Mouse (Mus musculus): ENCODE data around the gene Rbfox3. TPM values are rescaled to one million over a fixed set of nuclear protein-coding genes. Genes with fewer than 3 reads are reported as not detected.

Gene Rbfox3
- polyA plus RNA-seq, 1 experiment from 2014 or later = 0.97 TPM

DNA sequence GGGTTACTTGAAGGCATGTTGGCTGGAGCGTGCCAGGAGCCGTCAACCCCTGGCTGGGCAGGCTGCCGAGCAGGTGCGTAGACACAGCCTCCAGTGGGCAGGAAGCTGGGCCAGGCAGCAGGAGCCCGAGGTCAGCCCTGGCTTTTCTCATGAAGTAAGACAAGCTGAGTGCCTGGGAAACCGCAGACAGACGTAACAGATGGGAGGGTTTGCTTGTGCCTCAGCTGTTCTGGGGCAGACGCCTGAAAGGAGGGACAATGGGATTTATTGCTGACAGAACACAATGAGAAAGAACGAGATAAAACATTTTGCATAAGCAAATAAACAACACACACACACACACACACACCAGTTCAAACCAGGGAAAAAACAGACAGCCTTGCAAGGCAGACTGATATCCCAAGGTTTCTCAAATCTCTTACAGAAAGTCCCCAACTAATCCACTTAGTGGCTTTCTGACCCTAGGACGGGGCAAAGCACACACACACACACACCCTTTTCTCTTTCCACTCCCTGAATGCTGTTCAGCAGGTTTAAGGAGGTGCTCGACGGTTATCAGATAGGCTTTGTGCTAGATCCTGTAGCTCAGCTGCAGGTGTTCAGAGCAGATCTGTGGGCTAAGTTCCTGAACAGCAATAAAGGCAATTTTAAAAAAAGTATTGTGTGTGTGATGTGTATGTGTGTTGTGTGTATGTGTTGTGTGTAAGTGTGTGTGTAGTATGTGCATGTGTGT lies 441.0 kb downstream of the Rbfox3 start:
- H3K27ac ChIP-seq (ENCODE audit: low read length) = peak overlapping the region; percentile 54
- no peak overlapping the region for H3K9ac ChIP-seq (replicated peaks; ENCODE audit: low read depth)
- TF ChIP-seq CTCF (IDR thresholded peaks at IDR 0.05) = no peak
- no peak for TF ChIP-seq EP300 (IDR thresholded peaks at IDR 0.05)
- H3K36me3 ChIP-seq (ENCODE audit: insufficient read depth, low read length) = no peaks in the 10 kb centered on the region
- no peak overlapping the region for H3K4me2 ChIP-seq (replicated peaks; ENCODE audit: low read depth, low read length)
- ATAC-seq (peak; percentile 94), DNase-seq (ENCODE audit: low spot score) (peak; percentile 75)
- no peaks in the 10 kb centered on the region for H3K9me3 ChIP-seq (ENCODE audit: low read length)
- 25% methylated on average over 12 of the region's 12 CpGs for WGBS
- no peaks in the 10 kb centered on the region for H3K4me1 ChIP-seq (ENCODE audit: insufficient read depth, low read depth, low read length)
- no peaks in the 10 kb centered on the region for H3K27me3 ChIP-seq (replicated peaks; ENCODE audit: insufficient read depth, low read length)
- no peak overlapping the region for H3K4me3 ChIP-seq (ENCODE audit: low read depth, low read length)

DNA sequence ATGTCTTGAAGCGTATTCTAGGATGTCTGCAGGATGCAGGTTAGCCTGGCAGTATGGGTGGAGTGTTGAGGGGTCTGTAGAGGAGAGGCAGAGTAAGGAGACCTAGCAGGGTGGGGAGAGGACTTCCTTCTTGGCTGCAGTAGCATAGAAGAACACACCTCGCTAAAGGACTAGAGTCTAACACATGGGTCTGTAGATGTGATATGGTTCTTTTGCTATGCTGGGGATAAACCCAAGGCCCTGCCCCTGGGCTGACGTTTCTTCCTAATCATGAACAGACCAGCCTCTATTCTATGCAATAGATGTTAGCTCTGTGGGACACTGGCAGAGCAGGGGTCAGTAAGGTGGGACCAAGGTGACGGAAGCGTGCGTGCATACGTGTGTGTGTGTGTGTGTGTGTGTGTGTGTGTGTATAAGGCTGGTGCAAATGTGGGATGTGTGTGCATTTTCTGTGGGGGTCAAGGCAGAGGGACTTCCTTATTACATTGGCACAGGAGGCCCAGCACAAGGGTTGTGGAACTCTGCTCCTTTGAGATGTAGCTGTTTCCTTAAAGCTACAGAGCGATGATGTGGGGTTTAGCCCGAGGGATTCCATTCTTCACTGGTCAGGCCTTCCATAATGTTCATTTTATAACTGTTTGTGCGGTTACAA lies 441.8 kb downstream of the Rbfox3 start:
- TF ChIP-seq EP300 (IDR thresholded peaks at IDR 0.05) (no peak), CTCF (IDR thresholded peaks at IDR 0.05) (no peak)
- Histone ChIP-seq H3K36me3 (ENCODE audit: insufficient read depth, low read length) (no peaks in the 10 kb centered on the region), H3K4me2 (replicated peaks; ENCODE audit: low read depth, low read length) (no peak overlapping the region), H3K9ac (replicated peaks; ENCODE audit: low read depth) (no peak overlapping the region), H3K9me3 (ENCODE audit: low read length) (no peaks in the 10 kb centered on the region), H3K27me3 (replicated peaks; ENCODE audit: insufficient read depth, low read length) (no peaks in the 10 kb centered on the region), H3K4me1 (ENCODE audit: insufficient read depth, low read depth, low read length) (no peaks in the 10 kb centered on the region), H3K27ac (ENCODE audit: low read length) (peak overlapping the region; percentile 54; the same call in 1 of the 2 replicates), H3K4me3 (ENCODE audit: low read depth, low read length) (no peak overlapping the region)
- DNase-seq (ENCODE audit: low spot score) = no peak
- 67% methylated on average over 10 of the region's 10 CpGs for WGBS
- no peak for ATAC-seq

DNA sequence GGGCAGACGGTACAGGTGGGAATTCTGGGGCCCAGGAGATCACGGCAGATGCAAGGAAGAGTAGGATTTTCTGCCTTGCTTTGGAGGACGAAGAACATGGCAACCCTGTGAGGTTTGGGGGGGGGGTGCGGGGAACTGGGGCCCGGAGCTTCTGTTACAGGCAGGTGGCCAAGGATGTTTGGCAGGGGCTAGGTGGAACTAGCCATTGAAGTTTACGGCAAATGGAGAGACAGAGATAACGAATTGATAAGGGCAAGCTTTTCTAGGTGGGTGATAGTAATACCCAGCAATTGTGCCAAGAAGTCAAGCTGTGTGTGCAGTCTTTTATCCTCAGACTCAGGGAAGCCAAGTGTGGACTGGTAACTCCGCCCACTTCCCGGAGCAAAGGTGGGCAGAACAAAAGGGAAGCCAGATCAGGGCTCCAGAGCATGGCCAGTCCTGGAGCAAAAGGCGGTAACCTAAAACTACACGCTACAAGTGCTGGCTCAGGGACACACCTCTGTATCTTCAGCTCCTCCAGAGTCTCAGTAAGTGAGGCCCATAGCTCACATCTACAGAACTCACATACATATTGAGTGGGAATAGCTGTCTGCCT lies 443.9 kb downstream of the Rbfox3 start:
- no peak for TF ChIP-seq CTCF (IDR thresholded peaks at IDR 0.05)
- TF ChIP-seq EP300 (IDR thresholded peaks at IDR 0.05) = no peak
- no peaks in the 10 kb centered on the region for H3K4me1 ChIP-seq (ENCODE audit: insufficient read depth, low read depth, low read length)
- no peak overlapping the region for H3K9ac ChIP-seq (replicated peaks; ENCODE audit: low read depth)
- no peak overlapping the region for H3K4me3 ChIP-seq (ENCODE audit: low read depth, low read length)
- 53% methylated on average over 11 of the region's 11 CpGs for WGBS
- DNase-seq (ENCODE audit: low spot score) (peak; percentile 31), ATAC-seq (no peak)
- no peak overlapping the region for H3K27ac ChIP-seq (ENCODE audit: low read length)
- H3K9me3 ChIP-seq (ENCODE audit: low read length) = no peaks in the 10 kb centered on the region
- no peak overlapping the region for H3K4me2 ChIP-seq (replicated peaks; ENCODE audit: low read depth, low read length)
- no peaks in the 10 kb centered on the region for H3K36me3 ChIP-seq (ENCODE audit: insufficient read depth, low read length)
- H3K27me3 ChIP-seq (replicated peaks; ENCODE audit: insufficient read depth, low read length) = no peaks in the 10 kb centered on the region

DNA sequence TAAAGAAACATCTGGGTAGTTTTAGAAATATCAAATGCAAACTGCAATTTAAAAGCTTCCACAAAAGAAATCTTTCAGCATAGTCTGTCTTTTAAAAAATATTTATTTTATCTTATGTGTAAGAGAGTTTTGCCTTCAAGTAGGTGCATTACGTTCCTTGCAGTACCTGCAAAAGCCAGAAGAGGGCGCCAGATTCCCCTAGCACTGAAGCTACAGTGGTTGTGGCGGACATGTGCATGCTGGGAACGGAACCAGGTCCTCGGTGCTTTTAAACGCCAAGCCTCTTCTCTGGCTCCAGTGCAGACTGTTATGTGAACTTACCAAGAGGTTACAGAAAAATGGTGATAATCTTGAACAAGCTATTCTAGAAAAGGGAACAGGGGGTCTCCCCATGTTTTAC lies 451.1 kb downstream of the Rbfox3 start:
- no peak overlapping the region for H3K9ac ChIP-seq (replicated peaks; ENCODE audit: low read depth)
- no peak overlapping the region for H3K27ac ChIP-seq (ENCODE audit: low read length)
- DNase-seq (ENCODE audit: low spot score) = no peak
- H3K36me3 ChIP-seq (ENCODE audit: insufficient read depth, low read length) = no peaks in the 10 kb centered on the region
- H3K9me3 ChIP-seq (ENCODE audit: low read length) = no peaks in the 10 kb centered on the region
- ATAC-seq = no peak
- peak; percentile 71 for TF ChIP-seq CTCF (IDR thresholded peaks at IDR 0.05)
- TF ChIP-seq EP300 (IDR thresholded peaks at IDR 0.05) = no peak
- 67% methylated on average over 6 of the region's 6 CpGs for WGBS
- no peaks in the 10 kb centered on the region for H3K27me3 ChIP-seq (replicated peaks; ENCODE audit: insufficient read depth, low read length)
- H3K4me1 ChIP-seq (ENCODE audit: insufficient read depth, low read depth, low read length) = no peaks in the 10 kb centered on the region; the same call in 1 of the 2 replicates
- H3K4me2 ChIP-seq (replicated peaks; ENCODE audit: low read depth, low read length) = no peak overlapping the region
- no peak overlapping the region for H3K4me3 ChIP-seq (ENCODE audit: low read depth, low read length)

DNA sequence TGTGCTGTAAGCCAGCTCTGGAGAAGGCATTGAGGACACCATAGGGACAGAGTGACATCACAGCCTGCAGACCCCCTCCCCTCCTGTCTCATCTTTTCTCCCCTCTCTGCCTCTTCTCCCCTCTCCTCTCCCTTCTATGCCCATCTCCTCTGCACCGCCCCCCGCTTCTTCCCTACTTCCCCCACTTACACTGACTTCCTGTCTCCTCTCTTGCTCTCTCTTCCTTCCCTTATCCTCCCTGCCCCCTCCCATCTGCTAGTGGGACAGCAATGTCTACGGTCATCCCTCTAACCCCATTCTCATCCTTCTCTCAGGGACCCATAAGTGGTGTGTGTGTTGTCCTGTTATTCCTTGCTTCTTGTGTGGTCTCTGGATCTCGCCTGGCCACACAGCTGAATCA lies 451.9 kb downstream of the Rbfox3 start:
- ATAC-seq (peak; percentile 52), DNase-seq (ENCODE audit: low spot score) (no peak)
- Histone ChIP-seq H3K36me3 (ENCODE audit: insufficient read depth, low read length) (no peaks in the 10 kb centered on the region), H3K4me2 (replicated peaks; ENCODE audit: low read depth, low read length) (no peak overlapping the region), H3K4me3 (ENCODE audit: low read depth, low read length) (no peak overlapping the region), H3K4me1 (ENCODE audit: insufficient read depth, low read depth, low read length) (no peaks in the 10 kb centered on the region; the same call in 1 of the 2 replicates), H3K27me3 (replicated peaks; ENCODE audit: insufficient read depth, low read length) (no peaks in the 10 kb centered on the region), H3K9me3 (ENCODE audit: low read length) (no peaks in the 10 kb centered on the region), H3K27ac (ENCODE audit: low read length) (no peak overlapping the region), H3K9ac (replicated peaks; ENCODE audit: low read depth) (no peak overlapping the region)
- no peak for TF ChIP-seq CTCF (IDR thresholded peaks at IDR 0.05)
- TF ChIP-seq EP300 (IDR thresholded peaks at IDR 0.05) = no peak
- 53% methylated on average over 4 of the region's 4 CpGs for WGBS

DNA sequence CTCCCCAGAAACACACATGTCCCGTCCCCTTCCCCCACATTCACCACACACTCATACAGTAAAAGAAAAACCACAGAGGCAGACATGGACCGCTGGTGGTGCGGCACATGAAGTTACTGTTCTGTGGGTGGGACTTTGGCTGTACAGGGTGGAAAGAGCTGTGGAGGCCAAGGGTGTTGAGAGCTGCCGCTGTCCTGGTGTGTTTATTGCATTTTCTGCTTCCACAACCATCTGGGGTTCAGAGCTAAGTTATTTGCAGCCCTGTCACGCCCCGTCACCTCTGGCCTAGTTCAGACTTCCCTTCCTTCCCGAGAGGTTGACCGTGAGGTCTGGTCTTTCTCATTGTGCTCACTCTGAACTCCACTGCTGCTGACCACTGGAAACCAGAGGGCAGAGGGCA lies 452.3 kb downstream of the Rbfox3 start:
- H3K9me3 ChIP-seq (ENCODE audit: low read length) = no peaks in the 10 kb centered on the region
- no peaks in the 10 kb centered on the region for H3K27me3 ChIP-seq (replicated peaks; ENCODE audit: insufficient read depth, low read length)
- 30% methylated on average over 8 of the region's 8 CpGs for WGBS
- H3K4me2 ChIP-seq (replicated peaks; ENCODE audit: low read depth, low read length) = no peak overlapping the region
- H3K4me1 ChIP-seq (ENCODE audit: insufficient read depth, low read depth, low read length) = no peaks in the 10 kb centered on the region; the same call in 1 of the 2 replicates
- no peak overlapping the region for H3K27ac ChIP-seq (ENCODE audit: low read length)
- DNase-seq (ENCODE audit: low spot score) = peak; percentile 61
- TF ChIP-seq EP300 (IDR thresholded peaks at IDR 0.05) (no peak), CTCF (IDR thresholded peaks at IDR 0.05) (no peak)
- no peak overlapping the region for H3K9ac ChIP-seq (replicated peaks; ENCODE audit: low read depth)
- H3K36me3 ChIP-seq (ENCODE audit: insufficient read depth, low read length) = no peaks in the 10 kb centered on the region
- H3K4me3 ChIP-seq (ENCODE audit: low read depth, low read length) = no peak overlapping the region
- ATAC-seq = peak; percentile 65

All from lung, postnatal 0 days (tissue).